Mouse (Mus musculus): ENCODE measurements around the gene S1pr3. TPM values are rescaled to one million over a fixed set of nuclear protein-coding genes. Genes with fewer than 3 reads are reported as not detected.

The S1pr3 gene
- 5.9 and 8.1 TPM in 2 replicates for polyA plus RNA-seq (2012; rRNA removed)

DNA sequence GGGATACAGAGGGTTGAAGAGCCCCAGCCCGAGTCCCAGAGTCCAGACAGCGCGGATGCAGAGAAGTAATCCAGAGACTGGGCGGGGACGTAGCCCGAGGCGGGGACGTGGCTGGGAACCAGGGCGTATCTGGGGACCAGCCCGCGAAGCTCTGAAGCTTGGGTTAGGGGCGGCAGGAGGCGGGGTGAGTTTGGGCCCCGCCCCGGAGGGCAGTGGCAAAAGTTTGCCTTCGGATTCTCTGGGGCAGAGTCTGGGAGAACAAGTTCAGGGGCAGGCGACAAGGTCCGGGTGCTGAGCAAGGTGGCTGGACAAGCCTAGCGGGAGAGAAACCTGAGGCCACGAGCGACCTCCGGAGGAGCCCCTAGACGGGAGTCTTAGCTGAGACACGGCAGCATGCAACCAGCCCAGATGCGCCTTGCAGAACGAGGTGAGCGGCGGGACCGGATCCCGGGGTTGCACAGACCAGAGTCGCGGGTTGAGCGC, at the start of gene S1pr3:
TSS of gene S1pr3 (plus strand) at position 121 of the 483 bp plus-strand sequence.

Other genes starting within 250 kb of the S1pr3 start
- gene Nxnl2, start 237.6 kb upstream of the S1pr3 start, polyA plus RNA-seq (2012; rRNA removed), result 4.9 and 5.5 TPM in 2 replicates
- 24.7 and 28.9 TPM in 2 replicates for gene Shc3, start 160.8 kb downstream of the S1pr3 start, polyA plus RNA-seq (2012; rRNA removed)
- gene Cks2, start 236.6 kb downstream of the S1pr3 start, polyA plus RNA-seq (2012; rRNA removed), result 28.3 and 32.2 TPM in 2 replicates
- gene Secisbp2, start 243.1 kb downstream of the S1pr3 start, polyA plus RNA-seq (2012; rRNA removed), result 26.8 and 28.1 TPM in 2 replicates

Measured in central nervous system, embryonic 18 days (tissue).